Mouse (Mus musculus): ENCODE data around the gene Tob1.
A peak's percentile ranks its signal among the peaks of the same experiment; 100 is the strongest.

Tob1 gene

GRCm38 (mm10) chr11:94211124-94211603, at the start of gene Tob1:
Gene Tob1 (plus strand): TSS chr11:94211454.
- DNase-seq, result peak; percentile 99

- no peak for DNase-seq
These were observed 49.2 kb upstream of the Tob1 start for GRCm38 (mm10) chr11:94161867-94162581.

DNA sequence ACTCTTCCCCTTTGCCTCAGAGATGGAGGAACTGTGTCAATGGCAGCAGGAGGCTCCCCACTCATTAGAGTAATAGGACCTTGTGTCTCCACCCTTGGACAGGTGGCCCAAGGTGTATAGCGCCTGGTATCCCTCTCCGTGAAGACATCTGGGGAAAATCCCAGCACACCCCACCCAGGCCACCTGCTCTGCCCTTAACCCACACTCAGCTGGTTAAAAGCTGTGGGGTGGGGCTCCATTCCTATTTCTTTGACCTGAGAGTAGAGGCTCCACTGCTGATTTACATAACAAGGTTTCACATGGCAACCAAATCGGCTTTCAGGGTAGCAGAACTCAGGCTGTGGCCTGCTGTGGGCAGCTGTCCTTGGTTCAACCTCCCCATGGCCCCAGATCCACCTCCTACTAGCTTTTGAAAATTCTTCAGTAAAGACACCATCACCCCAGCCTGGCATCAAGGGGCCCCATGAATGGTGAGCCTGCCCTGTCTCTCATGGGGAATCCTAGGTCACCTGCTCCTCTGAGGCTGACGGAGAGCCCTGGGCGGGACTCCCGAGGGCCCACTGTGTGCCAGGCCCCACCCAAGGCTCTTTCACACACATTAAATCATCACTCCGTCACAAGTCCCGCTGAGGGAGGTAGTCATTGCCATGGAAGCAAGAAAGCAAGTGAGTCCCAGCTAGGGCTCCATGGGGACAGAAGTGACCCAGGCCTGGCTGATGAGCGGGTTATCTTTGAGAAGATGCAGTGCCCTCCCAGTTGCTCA, 48.1 kb upstream of the Tob1 start:
- no peak for DNase-seq

- DNase-seq, result no peak
These were observed 45.5 kb upstream of the Tob1 start for GRCm38 (mm10) chr11:94165745-94166144.

- peak; percentile 58 for DNase-seq
These were observed 43.0 kb upstream of the Tob1 start for GRCm38 (mm10) chr11:94168238-94168637.

DNA sequence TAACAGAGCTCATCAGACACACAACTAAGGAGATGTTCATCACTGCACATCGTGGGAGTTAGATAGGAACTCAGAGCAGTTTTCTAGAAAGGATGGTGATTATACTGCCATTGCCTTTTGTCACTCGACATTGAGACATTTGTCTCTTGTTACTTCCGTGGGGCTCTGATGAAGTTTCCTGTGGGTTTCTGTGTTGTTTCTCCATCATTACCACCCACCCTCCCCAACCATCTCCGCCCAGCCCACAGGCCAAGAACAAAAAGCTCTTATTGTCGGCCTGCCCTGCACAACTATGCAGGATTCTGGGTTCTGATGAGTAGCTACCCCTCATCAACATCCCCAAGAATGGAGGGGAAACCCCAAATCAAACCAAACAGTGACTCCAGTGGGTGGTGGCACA, 41.7 kb upstream of the Tob1 start:
- no peak for DNase-seq

DNA sequence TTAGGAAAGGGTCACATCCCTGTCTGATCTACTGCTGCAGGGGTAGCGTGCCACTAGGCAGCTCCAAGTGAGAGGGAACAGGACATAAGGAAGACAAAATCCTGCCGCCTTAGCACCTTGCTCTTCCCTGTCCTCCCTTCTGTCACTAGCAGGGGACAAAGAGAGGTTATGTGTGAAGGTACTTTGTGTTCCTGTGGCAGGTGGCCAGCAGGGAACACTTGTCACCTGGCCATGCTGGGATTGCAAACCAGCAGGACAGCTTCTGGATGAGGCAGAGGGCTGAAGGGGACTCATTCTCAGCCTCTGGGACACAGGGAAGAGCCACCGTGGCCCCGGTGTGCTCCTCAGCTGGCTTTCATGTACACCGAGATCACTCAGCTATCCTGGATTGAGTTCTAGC, 39.6 kb upstream of the Tob1 start:
- no peak for DNase-seq

DNA sequence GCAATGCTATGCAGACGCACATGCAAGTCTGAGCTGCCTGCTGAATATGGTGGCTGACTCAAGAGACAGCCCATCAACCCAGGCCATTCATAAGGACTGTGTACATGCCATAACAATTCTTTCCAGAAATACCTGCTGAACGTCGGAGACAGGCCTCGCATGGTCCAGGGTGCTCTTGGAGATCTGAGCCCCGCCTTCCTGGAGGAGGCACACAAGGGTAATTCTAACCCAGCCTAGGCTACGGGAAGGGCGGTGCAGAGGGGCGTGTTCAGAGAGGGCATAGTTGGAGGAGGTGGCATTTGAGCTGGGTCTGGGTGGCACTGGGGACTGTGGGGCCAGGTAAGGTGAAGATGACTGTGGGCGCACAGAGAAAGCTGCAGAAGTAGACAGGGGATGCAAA, 39.1 kb upstream of the Tob1 start:
- peak; percentile 38 for DNase-seq

- DNase-seq, result peak; percentile 28
These were observed 37.5 kb upstream of the Tob1 start for GRCm38 (mm10) chr11:94173726-94174146.

DNA sequence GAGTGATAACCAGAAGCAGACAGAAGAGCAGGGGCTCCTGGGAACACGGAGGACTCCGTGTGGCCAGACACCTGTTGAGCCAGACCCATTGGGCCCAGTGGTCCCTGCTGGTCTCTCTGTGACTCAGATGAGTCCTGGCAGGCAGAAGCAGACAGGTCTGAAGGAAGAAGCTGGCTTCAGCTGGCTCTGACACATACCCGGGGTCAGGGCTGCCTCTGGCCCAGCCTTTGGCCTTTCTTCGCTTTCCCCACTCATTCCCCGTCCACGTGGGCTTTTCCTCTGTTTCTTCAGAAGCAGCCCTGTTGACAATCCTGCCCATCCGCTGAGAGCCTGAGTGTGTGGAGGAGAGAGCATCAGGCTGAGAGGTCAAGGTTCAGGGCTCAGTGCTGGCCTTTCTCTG, 36.0 kb upstream of the Tob1 start:
- DNase-seq, result no peak

DNA sequence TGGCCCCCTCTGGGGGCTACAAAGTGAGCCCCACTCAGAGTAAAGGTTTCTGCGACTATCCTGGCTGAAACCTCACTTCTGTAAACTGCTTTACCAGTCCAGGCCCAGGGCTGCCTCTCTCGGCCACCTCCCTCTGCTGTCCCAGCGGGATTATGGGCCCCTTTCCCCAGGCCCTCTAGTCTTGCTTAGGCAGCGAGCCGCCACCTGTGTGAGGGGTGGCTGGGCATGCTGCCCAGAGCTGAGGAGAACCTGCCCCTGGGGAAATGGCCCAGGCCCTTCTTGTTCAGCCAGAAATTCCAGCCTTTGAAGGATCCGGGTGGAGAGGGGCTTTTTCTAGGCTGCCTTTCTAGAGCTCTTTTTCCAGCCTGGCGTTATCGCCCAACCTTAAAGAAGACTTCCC, 35.6 kb upstream of the Tob1 start:
- DNase-seq, result peak; percentile 42

DNA sequence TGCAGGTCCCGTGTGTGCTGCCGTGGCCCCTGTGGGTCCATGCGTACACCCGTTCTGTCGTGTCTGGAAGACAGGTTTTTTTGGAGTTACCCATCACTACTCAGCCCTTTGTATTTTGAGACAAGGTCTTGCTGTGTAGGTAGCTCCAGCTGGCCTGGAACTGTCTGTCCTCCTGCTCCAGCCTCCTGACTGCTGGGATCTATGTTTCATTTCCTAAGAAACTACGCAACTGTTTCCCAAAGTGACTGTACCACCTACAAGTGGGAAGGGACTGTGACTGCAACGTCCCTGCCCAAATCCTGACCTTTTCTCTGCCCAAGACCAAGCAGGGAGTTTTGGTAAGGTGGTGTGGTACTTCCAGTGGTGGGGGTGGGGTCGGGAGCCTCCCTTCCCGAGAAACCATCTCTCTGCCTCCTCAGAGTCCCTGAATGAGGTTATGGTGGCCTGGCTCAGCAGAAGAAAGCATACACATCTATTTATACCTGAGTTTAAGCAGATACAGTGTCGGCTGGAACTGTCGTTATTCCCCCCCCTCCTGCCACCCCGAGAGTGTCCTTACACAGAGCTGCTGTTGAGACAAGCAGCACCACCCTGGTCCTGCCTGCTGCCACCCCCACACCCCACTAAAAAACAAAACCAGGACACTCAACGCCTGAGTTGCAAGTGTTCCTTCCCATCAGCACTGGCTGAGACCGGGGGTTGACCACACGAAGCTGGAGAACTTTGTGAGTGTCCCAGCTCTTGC, 33.2 kb upstream of the Tob1 start:
- no peak for DNase-seq

DNA sequence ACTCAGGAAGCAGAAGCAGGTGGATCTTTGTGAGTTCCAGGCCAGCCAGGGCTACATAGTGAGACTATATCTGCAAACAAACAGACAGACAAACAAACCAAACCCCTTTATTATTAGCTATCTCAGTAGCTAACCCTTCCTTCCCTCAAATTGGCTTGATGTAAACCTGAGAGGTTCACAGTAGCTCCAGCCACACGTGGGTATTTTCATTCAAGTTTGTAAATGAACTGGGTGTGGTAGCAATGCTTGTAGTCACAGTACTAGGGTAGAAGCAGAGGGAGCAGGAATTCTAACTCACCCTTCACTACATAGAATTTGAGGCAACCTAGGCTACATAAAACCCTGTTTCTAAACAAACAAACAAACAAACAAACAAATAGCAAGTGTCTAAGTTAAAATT, 31.5 kb upstream of the Tob1 start:
- no peak for DNase-seq

DNA sequence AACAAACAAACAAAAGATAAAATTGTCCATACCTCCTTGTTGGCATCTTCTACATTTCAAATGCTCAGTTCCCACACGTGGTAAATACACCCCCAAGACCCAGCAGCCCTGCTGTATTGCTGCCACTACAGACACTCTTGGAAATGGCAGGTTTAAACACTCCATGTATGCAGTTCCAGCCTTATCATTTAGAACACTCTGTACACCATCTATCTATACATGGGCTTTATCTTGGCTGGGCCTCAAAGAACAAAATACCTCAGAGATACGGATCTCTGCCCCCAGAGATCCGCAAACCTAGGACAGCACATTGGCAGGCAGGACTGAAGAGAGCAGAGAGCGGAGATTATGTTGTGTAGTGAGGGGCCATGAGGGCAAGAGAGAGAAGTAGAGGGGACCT, 31.1 kb upstream of the Tob1 start:
- DNase-seq, result no peak

DNA sequence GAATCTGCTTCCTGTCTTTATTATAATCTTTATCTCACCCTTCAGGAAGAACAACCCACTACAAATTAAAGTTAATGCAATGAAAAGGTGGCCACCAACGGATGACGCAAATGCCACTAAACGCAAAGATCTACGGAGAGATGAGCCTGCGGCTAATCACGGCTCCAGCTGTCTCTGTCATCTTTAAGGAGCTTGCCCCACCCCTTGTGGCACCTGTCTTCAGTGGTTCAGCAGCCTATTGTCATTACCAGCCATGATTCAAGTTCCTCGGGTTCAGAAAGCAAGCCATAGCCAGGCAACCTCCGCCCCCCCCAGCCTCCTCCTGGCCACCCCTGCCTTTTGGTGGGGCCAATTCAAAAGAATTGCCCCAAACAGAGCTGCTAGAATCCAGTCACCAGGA, 29.6 kb upstream of the Tob1 start:
- DNase-seq, result no peak

DNA sequence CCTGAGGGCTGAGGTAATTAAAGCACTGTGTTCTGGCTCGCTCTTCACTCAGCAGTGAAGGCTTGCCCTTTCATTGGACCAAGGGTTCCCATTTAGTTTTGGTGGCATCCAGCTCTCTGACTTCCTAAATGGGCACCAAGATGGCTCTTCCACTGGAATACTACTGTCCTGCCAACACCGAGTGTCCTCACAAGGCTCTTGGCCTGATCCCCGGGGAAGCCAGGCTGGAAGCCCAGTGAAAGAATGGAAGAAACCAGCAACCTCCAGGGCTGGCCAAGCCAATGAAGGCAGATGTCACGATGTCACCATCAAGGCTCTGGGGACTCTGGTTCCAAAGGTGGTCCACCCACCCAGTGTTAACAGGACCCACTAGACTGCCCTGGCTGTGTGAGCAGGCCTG, 28.5 kb upstream of the Tob1 start:
- DNase-seq, result no peak

- no peak for DNase-seq
These were observed 28.1 kb upstream of the Tob1 start for GRCm38 (mm10) chr11:94183120-94183519.

DNA sequence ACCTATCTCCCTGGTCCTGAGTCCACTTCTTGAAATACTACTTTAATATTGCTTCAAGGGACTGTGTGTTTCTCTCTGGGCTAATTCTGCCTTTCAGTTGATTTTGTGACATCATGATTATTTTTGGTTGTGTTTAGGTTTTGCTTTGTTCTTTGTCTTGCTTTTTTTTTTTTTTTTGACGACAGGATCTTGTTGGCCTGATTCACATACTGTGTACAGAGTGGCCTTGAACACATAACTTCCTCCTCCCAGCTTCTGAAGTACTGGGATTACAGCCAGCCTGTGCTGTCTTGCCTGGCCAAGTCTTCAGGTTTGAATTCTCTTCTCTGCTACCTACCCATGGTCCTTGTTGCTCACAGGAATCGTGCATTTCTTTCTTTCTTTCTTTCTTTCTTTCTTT, 27.6 kb upstream of the Tob1 start:
- no peak for DNase-seq

DNA sequence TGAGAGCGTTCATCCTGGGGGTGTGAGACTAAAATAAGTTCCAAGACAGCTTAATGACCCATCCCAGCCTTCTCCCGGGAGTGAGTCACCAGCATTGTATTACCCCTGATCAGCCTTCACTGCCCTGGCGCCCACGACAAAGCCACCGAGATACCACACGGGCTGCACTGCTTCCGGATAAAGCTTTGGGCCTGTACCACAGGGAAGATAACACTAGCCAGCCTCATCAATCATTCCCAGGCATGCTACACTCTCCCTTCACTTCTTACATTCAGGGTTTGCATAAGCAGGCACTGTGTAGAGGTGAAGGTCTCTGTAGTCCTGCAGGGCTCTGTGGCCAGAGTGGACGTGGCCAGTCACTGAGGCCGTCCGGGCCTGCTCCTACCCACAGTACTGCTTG, 21.7 kb upstream of the Tob1 start:
- DNase-seq, result no peak

DNA sequence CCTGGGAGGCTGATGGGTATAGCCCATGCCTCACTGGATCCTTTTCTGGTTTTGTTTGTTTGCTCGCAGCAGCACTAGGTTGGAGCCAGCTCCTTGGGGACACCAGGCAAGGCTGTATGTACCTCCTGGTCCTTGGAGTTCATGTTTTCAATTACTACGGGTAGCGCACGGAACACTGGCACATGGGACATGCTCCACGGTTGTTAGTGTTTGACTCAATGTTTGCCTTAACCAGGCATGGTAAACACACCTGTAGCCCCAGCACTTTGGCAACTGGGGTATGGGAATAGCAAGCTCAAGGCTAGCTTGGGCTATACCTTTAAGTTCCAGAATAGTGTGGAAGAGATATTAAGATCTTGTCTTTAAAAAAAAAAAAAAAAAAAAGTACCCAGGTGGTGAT, 20.6 kb upstream of the Tob1 start:
- DNase-seq, result no peak

DNA sequence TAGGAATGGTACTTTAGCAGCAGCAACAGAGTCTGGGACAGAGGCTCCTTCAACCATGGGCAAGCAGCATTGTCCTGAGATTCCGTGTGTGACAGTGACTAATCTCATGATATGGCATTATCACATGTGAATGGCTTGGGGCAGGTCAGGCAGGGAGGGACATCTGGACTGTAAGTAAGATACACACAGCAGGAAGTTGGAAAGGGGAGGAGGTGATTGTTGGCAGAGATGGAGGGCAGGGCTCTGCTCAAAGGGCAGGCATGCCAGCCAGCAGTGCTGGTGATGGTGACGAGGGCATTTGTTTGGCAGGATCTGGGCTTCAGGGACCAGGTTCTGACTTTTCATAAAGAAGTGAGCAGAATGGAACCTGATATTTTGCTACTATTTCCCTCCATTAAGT, 18.1 kb upstream of the Tob1 start:
- no peak for DNase-seq

DNA sequence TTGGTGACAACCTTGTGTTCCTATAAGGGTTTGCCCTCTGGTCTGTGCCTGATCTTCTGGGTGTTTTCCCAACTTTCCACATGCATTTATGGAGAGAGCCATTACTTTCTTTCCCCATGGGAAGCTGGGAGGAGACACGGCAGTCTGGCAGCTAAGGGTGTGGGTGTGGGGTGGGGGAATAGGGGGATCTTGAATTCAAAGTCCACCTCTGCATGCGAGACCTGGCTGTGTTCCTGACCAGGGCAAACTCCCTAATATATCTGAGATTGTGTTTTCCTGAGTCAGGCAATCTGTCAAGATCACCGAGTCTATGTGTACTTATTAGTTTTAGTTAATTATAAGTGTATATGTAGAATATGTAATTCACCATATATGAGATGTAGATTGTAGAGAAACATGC, 14.9 kb upstream of the Tob1 start:
- no peak for DNase-seq

- no peak for DNase-seq
These were observed 12.7 kb upstream of the Tob1 start for GRCm38 (mm10) chr11:94198405-94199146.
